Mouse (Mus musculus): Measurements from ENCODE around the gene Zfp503.

- TF ChIP-seq GATA1 (IDR thresholded peaks at IDR 0.05; ENCODE audit: low read length) (no peak), TAL1 (IDR thresholded peaks at IDR 0.05; ENCODE audit: low read length) (no peak)
These were observed 2.5 kb upstream of the Zfp503 start for GRCm38 (mm10) chr14:21991856-21992255.

Measured in erythroblast, embryonic 14.5 days (primary cell).